Mouse (Mus musculus) lung, postnatal 0 days (tissue): ENCODE measurements around the gene Bax.

Experiments
- CTCF ChIP-seq: IDR thresholded peaks from 2 replicates; pipeline ENCODE4 v1.5.1; 2016; ENCODE audit warnings: antibody characterized with exemption, mild to moderate bottlenecking
- EP300 ChIP-seq: IDR thresholded peaks from 2 replicates; pipeline ENCODE4 v1.6.1; 2016; ENCODE audit warnings: antibody characterized with exemption, mild to moderate bottlenecking, control low read depth

GRCm38 (mm10) chr7:45475291-45475969 is 8.7 kb upstream of the Bax start:
- TF ChIP-seq CTCF (no peak), EP300 (no peak)
